Mouse (Mus musculus): Measurements from ENCODE around the gene Ccer1. TPM values are rescaled to one million over a fixed set of nuclear protein-coding genes. Genes with fewer than 3 reads are reported as not detected.

Ccer1 gene
- polyA plus RNA-seq (2016; fragmentation: Nextera tagmentation; extraction: Ambion mirVana): not detected in 2 replicates

DNA sequence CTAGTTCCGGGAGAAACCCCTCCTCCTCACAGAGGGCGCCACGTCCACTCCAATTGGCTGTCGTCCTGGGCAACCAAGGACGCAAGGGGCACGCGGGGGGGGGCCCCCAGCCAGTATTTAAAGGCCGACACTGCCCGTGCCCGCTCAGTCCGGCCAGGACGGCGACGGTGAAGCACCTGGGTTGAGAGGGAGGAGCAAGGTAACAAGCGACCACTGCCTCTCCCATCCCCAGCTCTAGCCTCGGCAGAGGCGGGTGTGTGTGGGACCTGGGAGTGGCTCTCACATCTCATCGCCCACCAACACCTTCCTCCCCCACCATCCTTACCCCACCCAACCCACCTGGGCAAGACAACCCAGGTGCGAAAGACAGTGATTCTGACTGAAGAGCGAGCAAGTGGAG lies at the start of gene Ccer1:
TSS of gene Ccer1 (plus strand) at position 147 of the 400 bp plus-strand sequence.
- Histone ChIP-seq H3K27me3 (replicated peaks; ENCODE audit: low read depth, poor library complexity, severe bottlenecking) (no peaks in the 10 kb centered on the region), H3K36me3 (replicated peaks) (no peaks in the 10 kb centered on the region), H3K9me3 (peaks cover 7% of the 10 kb centered on the region), H3K4me1 (no peaks in the 10 kb centered on the region), H3K27ac (replicated peaks) (no peak within 1 kb of the TSS), H3K4me3 (no peak within 1 kb of the TSS)
- WGBS: 80% methylated on average over 20 of the region's 20 CpGs
- DNase-seq (ENCODE audit: low spot score): no peak

GRCm38 (mm10) chr10:97643768-97644167 lies 49.1 kb upstream of the Ccer1 start, which contains the start of gene Epyc:
Gene Epyc, plus strand, starts transcription at chr10:97644068.
- Histone ChIP-seq H3K36me3 (replicated peaks) (no peaks in the 10 kb centered on the region), H3K4me3 (no peak within 1 kb of the TSS), H3K27me3 (replicated peaks; ENCODE audit: low read depth, poor library complexity, severe bottlenecking) (no peaks in the 10 kb centered on the region), H3K9me3 (no peaks in the 10 kb centered on the region), H3K4me1 (no peaks in the 10 kb centered on the region), H3K27ac (replicated peaks) (no peak within 1 kb of the TSS)
- DNase-seq (ENCODE audit: low spot score): no peak
- WGBS: 91% methylated on average over 2 of the region's 2 CpGs

DNA sequence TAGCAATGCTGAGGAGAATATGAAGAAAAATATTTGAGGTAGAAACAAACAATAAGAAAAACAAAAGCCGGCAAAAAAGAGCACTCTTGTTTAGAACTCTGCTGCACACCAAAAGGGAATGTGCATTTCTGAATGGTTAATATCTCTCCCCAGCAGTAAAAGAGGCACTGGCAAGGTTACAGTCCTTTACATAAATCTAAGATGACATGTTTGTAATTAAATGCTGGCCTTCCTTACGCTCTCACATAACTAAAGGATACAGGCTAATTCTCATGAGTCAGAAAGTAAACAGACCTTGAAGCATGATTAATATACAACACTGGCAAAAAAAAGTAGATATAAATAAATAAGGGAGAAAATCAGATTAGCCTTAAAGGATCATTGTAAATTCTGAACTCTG lies 42.5 kb upstream of the Ccer1 start:
- H3K9me3 ChIP-seq: no peaks in the 10 kb centered on the region
- no peak overlapping the region for H3K4me3 ChIP-seq
- H3K4me1 ChIP-seq: no peaks in the 10 kb centered on the region; the same call in 1 of the 2 replicates
- DNase-seq (ENCODE audit: low spot score): no peak
- H3K36me3 ChIP-seq (replicated peaks): no peaks in the 10 kb centered on the region
- no peak overlapping the region for H3K27ac ChIP-seq (replicated peaks)
- WGBS: 53% methylated on average over 2 of the region's 2 CpGs
- H3K27me3 ChIP-seq (replicated peaks; ENCODE audit: low read depth, poor library complexity, severe bottlenecking): no peaks in the 10 kb centered on the region

DNA sequence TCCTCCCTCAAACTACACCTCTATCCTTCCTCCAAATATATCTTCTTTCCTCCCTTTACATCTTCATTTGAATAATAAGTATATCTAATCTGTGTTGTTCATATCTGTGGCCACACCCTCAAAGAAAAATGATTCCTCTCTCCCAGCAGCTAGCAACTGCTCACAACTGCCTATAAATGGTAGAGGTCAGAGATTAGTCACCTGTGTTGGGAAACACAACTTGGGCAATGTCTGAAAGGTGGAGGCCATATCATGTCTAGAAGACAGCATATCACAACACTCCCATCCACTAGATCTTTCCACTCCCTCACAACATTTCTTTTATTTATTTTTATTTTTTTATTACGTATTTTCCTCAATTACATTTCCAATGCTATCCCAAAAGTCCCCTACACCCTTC lies 33.4 kb upstream of the Ccer1 start:
- H3K4me3 ChIP-seq: no peak overlapping the region
- no peaks in the 10 kb centered on the region for H3K27me3 ChIP-seq (replicated peaks; ENCODE audit: low read depth, poor library complexity, severe bottlenecking)
- H3K27ac ChIP-seq (replicated peaks): no peak overlapping the region
- WGBS: 90% methylated on average over 1 of the region's 1 CpGs
- H3K4me1 ChIP-seq: no peaks in the 10 kb centered on the region
- no peaks in the 10 kb centered on the region for H3K36me3 ChIP-seq (replicated peaks)
- H3K9me3 ChIP-seq: no peaks in the 10 kb centered on the region
- DNase-seq (ENCODE audit: low spot score): no peak

- Histone ChIP-seq H3K4me3 (no peak overlapping the region), H3K36me3 (replicated peaks) (no peaks in the 10 kb centered on the region), H3K27ac (replicated peaks) (peak overlapping the region; percentile 63), H3K9me3 (no peaks in the 10 kb centered on the region), H3K27me3 (replicated peaks; ENCODE audit: low read depth, poor library complexity, severe bottlenecking) (no peaks in the 10 kb centered on the region), H3K4me1 (peaks cover 9% of the 10 kb centered on the region)
- 42% methylated on average over 4 of the region's 4 CpGs for WGBS
- peak; percentile 14 for DNase-seq (ENCODE audit: low spot score)
Measured at GRCm38 (mm10) chr10:97668656-97669055, 24.2 kb upstream of the Ccer1 start.

DNA sequence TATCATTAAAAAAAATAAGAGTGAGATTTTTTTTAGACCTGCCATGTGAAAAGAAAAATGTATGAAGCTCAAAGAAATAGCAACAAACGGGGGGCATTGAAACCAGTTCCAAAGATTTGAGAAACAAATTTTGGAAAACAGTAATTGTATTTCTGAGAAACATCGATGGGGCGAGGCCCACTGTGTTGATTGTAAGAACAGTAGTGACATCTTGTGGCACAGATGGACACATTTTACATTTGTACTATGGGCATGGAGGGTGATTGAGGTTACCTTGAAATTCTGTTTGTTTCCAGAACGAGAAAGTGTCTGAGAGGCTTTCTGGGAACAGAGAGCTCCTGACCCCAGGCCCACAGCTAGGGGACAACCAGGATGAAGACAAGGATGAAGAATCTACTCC lies 22.7 kb upstream of the Ccer1 start:
- Histone ChIP-seq H3K4me1 (peaks cover 9% of the 10 kb centered on the region), H3K27me3 (replicated peaks; ENCODE audit: low read depth, poor library complexity, severe bottlenecking) (no peaks in the 10 kb centered on the region), H3K36me3 (replicated peaks) (no peaks in the 10 kb centered on the region), H3K9me3 (no peaks in the 10 kb centered on the region), H3K4me3 (no peak overlapping the region), H3K27ac (replicated peaks) (no peak overlapping the region)
- 65% methylated on average over 4 of the region's 4 CpGs for WGBS
- DNase-seq (ENCODE audit: low spot score): no peak

DNA sequence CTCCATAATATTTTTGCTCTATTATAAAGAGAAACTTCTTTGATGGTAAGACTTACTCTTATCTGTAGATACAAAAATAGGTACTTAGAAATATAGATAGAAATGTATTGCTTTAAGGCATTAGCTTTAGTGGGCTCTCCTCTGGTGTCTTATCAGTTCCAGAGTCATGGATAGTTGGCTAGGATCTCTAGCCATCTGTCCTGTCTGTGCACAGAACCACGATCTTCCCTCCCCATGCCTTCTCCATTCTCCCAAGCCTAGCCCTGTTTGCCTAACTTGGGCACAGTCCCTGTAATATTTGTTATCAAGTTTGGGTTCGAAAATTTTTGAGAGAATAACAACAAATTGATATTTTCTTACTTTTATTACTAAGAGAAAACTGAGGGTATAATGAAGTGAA lies 19.6 kb upstream of the Ccer1 start:
- no peaks in the 10 kb centered on the region for H3K36me3 ChIP-seq (replicated peaks)
- no peaks in the 10 kb centered on the region for H3K27me3 ChIP-seq (replicated peaks; ENCODE audit: low read depth, poor library complexity, severe bottlenecking)
- H3K4me1 ChIP-seq: peaks cover 7% of the 10 kb centered on the region
- no peaks in the 10 kb centered on the region for H3K9me3 ChIP-seq
- no peak overlapping the region for H3K27ac ChIP-seq (replicated peaks)
- 81% methylated on average over 2 of the region's 2 CpGs for WGBS
- no peak for DNase-seq (ENCODE audit: low spot score)
- H3K4me3 ChIP-seq: no peak overlapping the region

DNA sequence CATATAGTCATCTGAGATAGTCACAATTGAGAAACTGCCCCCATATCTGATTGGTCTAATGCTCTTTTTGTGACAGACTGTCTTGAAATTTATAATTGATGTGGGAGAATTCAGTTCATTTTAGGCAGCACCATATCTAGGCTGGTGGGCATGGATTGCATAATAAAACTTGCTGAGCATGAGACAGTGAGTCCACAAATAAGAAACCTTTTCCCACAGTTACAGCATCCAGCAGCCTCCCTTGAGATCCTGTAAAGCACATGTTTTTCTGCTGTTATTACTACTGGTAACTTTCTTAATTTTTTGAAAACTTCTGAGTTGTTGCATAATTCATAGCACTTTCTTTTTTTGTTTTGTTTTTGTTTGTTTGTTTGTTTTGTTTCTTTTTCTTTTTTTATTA lies 9.9 kb upstream of the Ccer1 start:
- H3K27ac ChIP-seq (replicated peaks): no peak overlapping the region
- no peaks in the 10 kb centered on the region for H3K36me3 ChIP-seq (replicated peaks)
- H3K9me3 ChIP-seq: no peaks in the 10 kb centered on the region
- no peak overlapping the region for H3K4me3 ChIP-seq
- no peaks in the 10 kb centered on the region for H3K4me1 ChIP-seq
- DNase-seq (ENCODE audit: low spot score): no peak
- H3K27me3 ChIP-seq (replicated peaks; ENCODE audit: low read depth, poor library complexity, severe bottlenecking): no peaks in the 10 kb centered on the region

DNA sequence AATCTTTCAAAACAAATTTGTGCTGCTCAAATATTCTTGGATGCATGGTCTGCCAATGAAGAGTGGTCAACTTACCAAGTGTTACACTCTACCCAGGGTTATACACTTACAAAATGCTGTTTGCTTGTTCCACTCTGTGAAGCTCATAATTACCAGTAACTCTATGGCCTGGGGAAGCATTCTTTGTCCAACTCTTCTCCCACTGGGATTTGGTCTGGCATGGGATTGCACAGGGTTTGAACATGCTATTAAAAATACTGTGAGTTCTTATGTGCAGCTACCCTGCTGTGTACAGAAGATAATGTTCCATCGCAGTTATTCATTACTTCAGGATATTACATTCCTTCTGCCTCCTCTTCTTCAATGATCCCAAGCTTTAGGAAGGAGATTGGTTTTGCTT lies 5.7 kb upstream of the Ccer1 start:
- no peak for DNase-seq (ENCODE audit: low spot score)
- Histone ChIP-seq H3K4me3 (no peak overlapping the region), H3K27me3 (replicated peaks; ENCODE audit: low read depth, poor library complexity, severe bottlenecking) (no peaks in the 10 kb centered on the region), H3K9me3 (no peaks in the 10 kb centered on the region), H3K4me1 (no peaks in the 10 kb centered on the region), H3K27ac (replicated peaks) (no peak overlapping the region), H3K36me3 (replicated peaks) (no peaks in the 10 kb centered on the region)
- WGBS: 90% methylated on average over 1 of the region's 1 CpGs

DNA sequence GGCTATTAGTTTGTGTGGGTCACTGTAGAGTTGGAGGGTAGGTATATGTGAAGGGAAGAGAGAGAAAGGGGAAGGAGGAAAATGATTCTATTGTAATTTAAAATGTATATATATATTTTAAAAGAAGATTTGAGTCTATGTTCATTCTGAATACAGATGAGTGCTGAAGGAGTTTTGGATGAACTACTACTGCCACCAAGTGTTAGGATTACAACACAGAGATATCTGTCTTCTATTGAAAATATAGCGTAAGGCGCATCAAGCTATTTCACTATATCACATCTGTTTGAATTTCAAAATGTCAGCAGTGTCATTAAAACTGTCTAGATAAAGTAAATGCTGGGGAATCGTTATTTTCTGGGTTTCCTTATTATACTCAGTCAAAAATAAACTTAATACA lies 3.4 kb upstream of the Ccer1 start:
- DNase-seq (ENCODE audit: low spot score): no peak
- H3K4me1 ChIP-seq: no peaks in the 10 kb centered on the region
- 84% methylated on average over 3 of the region's 3 CpGs for WGBS
- H3K27me3 ChIP-seq (replicated peaks; ENCODE audit: low read depth, poor library complexity, severe bottlenecking): no peaks in the 10 kb centered on the region
- peaks cover 7% of the 10 kb centered on the region for H3K9me3 ChIP-seq
- no peak overlapping the region for H3K27ac ChIP-seq (replicated peaks)
- no peaks in the 10 kb centered on the region for H3K36me3 ChIP-seq (replicated peaks)
- no peak overlapping the region for H3K4me3 ChIP-seq

DNA sequence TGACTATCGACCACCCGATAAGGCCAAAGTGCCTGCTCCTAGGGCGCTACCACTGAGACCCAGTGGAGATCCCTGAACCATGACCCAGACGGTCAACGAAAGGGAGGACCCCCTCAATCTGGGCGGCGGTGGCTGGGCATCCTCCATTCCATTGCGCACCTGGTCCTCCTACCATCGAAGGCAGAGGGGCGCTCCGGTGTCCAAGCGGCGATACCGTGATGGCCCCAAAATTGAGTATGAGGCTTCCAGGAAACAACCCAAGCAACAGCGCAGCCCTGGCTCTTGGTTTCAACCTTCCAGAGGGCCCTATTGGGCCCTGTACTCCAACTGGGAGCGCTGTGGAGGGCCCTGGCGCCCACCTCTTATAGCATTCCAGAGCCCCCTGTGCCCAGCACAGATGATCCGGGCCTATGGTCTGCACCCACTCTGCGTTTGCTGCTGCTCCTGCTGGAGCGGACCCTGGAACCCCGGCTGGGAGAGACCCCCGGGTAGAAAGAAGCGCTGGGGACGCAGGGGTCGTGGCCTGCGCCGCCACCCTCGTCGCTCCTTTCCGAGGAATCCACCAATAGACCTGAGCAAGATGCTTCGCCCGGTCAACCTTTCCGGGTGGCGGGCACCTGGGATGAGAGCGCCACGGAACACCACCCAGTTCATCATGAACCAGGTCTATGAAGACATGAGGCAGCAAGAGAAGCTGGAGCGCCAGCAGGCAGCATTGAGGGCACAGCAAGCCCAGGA lies 708 bp downstream of the Ccer1 start:
- Histone ChIP-seq H3K4me3 (no peak overlapping the region), H3K9me3 (peaks cover 7% of the 10 kb centered on the region), H3K27me3 (replicated peaks; ENCODE audit: low read depth, poor library complexity, severe bottlenecking) (no peaks in the 10 kb centered on the region), H3K36me3 (replicated peaks) (no peaks in the 10 kb centered on the region), H3K4me1 (no peaks in the 10 kb centered on the region), H3K27ac (replicated peaks) (no peak overlapping the region)
- 92% methylated on average over 37 of the region's 37 CpGs for WGBS
- DNase-seq (ENCODE audit: low spot score): no peak

DNA sequence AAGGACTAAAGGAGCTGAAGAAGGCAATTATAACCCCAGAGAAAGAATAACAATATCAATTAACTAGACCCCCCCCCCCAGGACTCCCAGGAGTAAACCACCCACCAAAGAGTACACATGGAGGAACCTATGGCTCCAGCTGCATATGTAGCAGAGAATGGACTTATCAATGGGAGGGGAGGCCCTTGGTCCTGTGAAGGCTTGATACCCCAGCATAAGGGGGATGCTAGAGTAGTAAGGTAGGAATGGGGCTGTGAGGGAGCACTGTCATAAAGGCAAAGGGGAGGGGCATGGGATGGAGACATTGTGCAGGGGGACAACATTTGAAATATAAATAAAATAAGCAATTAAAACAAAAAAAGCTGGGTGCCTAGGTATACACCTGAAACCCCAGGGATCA lies 9.5 kb downstream of the Ccer1 start:
- DNase-seq (ENCODE audit: low spot score): no peak
- no peak overlapping the region for H3K4me3 ChIP-seq
- no peaks in the 10 kb centered on the region for H3K27me3 ChIP-seq (replicated peaks; ENCODE audit: low read depth, poor library complexity, severe bottlenecking)
- H3K36me3 ChIP-seq (replicated peaks): no peaks in the 10 kb centered on the region
- H3K4me1 ChIP-seq: 0 out of 2 replicates have a peak, but pooled peaks cover 3% of the 10 kb centered on the region
- no peaks in the 10 kb centered on the region for H3K9me3 ChIP-seq
- no peak overlapping the region for H3K27ac ChIP-seq (replicated peaks)

GRCm38 (mm10) chr10:97704562-97704961 lies 11.7 kb downstream of the Ccer1 start:
- H3K4me1 ChIP-seq: 0 out of 2 replicates have a peak, but pooled peaks cover 3% of the 10 kb centered on the region
- H3K4me3 ChIP-seq: no peak overlapping the region
- 55% methylated on average over 1 of the region's 1 CpGs for WGBS
- H3K36me3 ChIP-seq (replicated peaks): no peaks in the 10 kb centered on the region
- no peak overlapping the region for H3K27ac ChIP-seq (replicated peaks)
- H3K9me3 ChIP-seq: no peaks in the 10 kb centered on the region
- peak; percentile 35 for DNase-seq (ENCODE audit: low spot score)
- H3K27me3 ChIP-seq (replicated peaks; ENCODE audit: low read depth, poor library complexity, severe bottlenecking): no peaks in the 10 kb centered on the region
